Mouse (Mus musculus): ENCODE results near the gene Gga1. TPM values are rescaled to one million over a fixed set of nuclear protein-coding genes. Genes with fewer than 3 reads are reported as not detected.

Gene Gga1
- polyA plus RNA-seq, 1 experiment from 2014 or later, result 44.8 TPM

DNA sequence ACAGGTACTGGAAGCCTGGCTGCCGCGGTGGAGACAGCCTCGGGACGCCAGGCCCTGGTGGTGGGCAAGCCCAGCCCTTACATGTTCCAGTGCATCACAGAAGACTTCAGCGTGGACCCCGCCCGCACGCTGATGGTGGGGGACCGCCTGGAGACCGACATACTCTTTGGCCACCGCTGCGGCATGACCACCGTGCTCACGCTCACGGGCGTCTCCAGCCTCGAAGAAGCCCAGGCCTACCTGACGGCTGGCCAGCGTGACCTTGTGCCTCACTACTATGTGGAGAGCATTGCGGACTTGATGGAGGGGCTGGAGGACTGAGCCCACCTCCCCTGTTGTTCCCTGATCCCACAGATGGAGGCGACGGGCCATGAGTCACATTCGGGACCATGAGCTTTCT is 41.1 kb downstream of the Gga1 start:
- H3K9me3 ChIP-seq (ENCODE audit: control insufficient read depth, low read length), result no peaks in the 10 kb centered on the region
- 84% methylated on average over 23 of the region's 23 CpGs for whole genome bisulfite sequencing
- H3K27me3 ChIP-seq (ENCODE audit: control insufficient read depth, insufficient read depth, low read length), result no peaks in the 10 kb centered on the region
- H3K9ac ChIP-seq (ENCODE audit: low read depth, low read length), result no peak overlapping the region
- ATAC-seq (ENCODE audit: low FRiP score, low TSS enrichment), result no peak
- peaks cover 28% of the 10 kb centered on the region for H3K4me1 ChIP-seq (ENCODE audit: control insufficient read depth, insufficient read depth, low read length)
- no peak overlapping the region for H3K4me2 ChIP-seq (replicated peaks; ENCODE audit: low read depth, low read length)
- peaks cover 18% of the 10 kb centered on the region for H3K36me3 ChIP-seq (ENCODE audit: control insufficient read depth, insufficient read depth, low read length)
- no peak overlapping the region for H3K27ac ChIP-seq (ENCODE audit: low read depth, low read length)
- no peak overlapping the region for H3K4me3 ChIP-seq (ENCODE audit: low read length)

DNA sequence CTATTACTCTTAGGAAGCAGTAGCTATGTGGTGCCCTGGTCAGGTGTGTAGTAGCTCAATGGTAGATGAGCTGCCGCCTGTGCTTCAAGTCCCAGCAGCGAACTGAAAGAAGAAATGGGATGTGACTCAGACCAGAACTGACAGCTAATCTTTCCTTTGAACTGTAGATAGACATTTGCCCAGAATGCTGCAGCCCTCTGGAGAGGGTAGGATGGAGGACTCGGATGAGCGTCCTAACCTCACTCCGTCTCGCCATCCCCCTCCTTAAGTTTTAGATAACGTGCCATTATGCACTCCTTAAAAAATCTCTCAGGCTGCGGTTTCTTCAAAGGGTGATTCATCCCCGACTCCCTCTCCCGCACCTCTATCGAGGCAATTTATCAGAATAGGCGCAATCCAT is 42.9 kb downstream of the Gga1 start:
- Histone ChIP-seq H3K9ac (ENCODE audit: low read depth, low read length) (no peak overlapping the region), H3K4me2 (replicated peaks; ENCODE audit: low read depth, low read length) (no peak overlapping the region), H3K4me3 (ENCODE audit: low read length) (no peak overlapping the region), H3K27ac (ENCODE audit: low read depth, low read length) (no peak overlapping the region), H3K27me3 (ENCODE audit: control insufficient read depth, insufficient read depth, low read length) (no peaks in the 10 kb centered on the region), H3K4me1 (ENCODE audit: control insufficient read depth, insufficient read depth, low read length) (peaks cover 27% of the 10 kb centered on the region), H3K9me3 (ENCODE audit: control insufficient read depth, low read length) (no peaks in the 10 kb centered on the region), H3K36me3 (ENCODE audit: control insufficient read depth, insufficient read depth, low read length) (peaks cover 18% of the 10 kb centered on the region)
- WGBS, result 61% methylated on average over 12 of the region's 12 CpGs
- no peak for ATAC-seq (ENCODE audit: low FRiP score, low TSS enrichment)

DNA sequence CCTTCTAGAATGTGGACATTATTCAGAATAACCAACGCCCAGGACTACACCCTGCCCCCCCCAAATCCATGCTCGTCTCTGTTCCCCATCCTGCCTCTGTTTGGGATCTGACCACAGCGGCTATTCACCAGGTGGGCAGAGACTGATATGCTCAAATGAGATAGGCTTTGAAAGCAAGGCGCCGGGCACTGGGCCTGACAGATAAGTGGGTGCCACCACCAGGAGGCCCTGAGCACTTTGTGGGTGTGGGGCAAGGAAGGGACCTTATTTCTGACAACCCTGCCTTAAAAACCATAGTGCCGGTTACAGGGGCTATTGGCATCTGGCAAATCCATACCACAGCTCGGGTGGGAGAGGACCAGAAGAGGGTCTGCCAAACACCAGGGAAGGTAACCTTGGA is 45.7 kb downstream of the Gga1 start:
- no peaks in the 10 kb centered on the region for H3K9me3 ChIP-seq (ENCODE audit: control insufficient read depth, low read length)
- no peak overlapping the region for H3K4me2 ChIP-seq (replicated peaks; ENCODE audit: low read depth, low read length)
- H3K27me3 ChIP-seq (ENCODE audit: control insufficient read depth, insufficient read depth, low read length), result no peaks in the 10 kb centered on the region
- peaks cover 32% of the 10 kb centered on the region for H3K4me1 ChIP-seq (ENCODE audit: control insufficient read depth, insufficient read depth, low read length)
- no peak overlapping the region for H3K4me3 ChIP-seq (ENCODE audit: low read length)
- H3K36me3 ChIP-seq (ENCODE audit: control insufficient read depth, insufficient read depth, low read length), result peaks cover 17% of the 10 kb centered on the region
- ATAC-seq (ENCODE audit: low FRiP score, low TSS enrichment), result no peak
- no peak overlapping the region for H3K9ac ChIP-seq (ENCODE audit: low read depth, low read length)
- H3K27ac ChIP-seq (ENCODE audit: low read depth, low read length), result no peak overlapping the region
- WGBS, result 92% methylated on average over 7 of the region's 7 CpGs

DNA sequence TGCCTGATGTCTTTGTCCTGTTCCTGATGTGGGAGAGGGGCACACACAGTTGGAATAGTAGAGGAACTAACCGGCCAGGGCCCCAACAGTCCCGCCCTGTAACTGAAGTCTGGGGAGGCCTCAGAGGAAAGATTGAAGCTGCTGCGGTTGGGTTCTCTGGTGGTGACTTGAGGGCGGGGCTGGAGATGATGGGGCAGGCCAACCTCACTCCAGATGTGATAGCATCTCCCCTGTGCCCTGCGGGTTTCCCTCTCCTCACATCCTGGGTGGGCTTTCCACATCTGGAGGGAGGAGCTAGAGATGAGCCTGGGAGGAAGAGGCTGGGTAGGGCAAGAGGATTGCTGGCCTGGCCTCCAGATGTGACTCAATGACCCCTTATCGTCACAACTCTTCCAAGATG is 46.6 kb downstream of the Gga1 start:
- no peak overlapping the region for H3K9ac ChIP-seq (ENCODE audit: low read depth, low read length)
- WGBS, result 62% methylated on average over 6 of the region's 6 CpGs
- H3K4me1 ChIP-seq (ENCODE audit: control insufficient read depth, insufficient read depth, low read length), result peaks cover 29% of the 10 kb centered on the region
- peaks cover 11% of the 10 kb centered on the region; the same call in 1 of the 2 replicates for H3K36me3 ChIP-seq (ENCODE audit: control insufficient read depth, insufficient read depth, low read length)
- no peaks in the 10 kb centered on the region for H3K27me3 ChIP-seq (ENCODE audit: control insufficient read depth, insufficient read depth, low read length)
- no peak overlapping the region for H3K27ac ChIP-seq (ENCODE audit: low read depth, low read length)
- no peak overlapping the region for H3K4me2 ChIP-seq (replicated peaks; ENCODE audit: low read depth, low read length)
- H3K4me3 ChIP-seq (ENCODE audit: low read length), result no peak overlapping the region
- ATAC-seq (ENCODE audit: low FRiP score, low TSS enrichment), result no peak
- no peaks in the 10 kb centered on the region for H3K9me3 ChIP-seq (ENCODE audit: control insufficient read depth, low read length)

DNA sequence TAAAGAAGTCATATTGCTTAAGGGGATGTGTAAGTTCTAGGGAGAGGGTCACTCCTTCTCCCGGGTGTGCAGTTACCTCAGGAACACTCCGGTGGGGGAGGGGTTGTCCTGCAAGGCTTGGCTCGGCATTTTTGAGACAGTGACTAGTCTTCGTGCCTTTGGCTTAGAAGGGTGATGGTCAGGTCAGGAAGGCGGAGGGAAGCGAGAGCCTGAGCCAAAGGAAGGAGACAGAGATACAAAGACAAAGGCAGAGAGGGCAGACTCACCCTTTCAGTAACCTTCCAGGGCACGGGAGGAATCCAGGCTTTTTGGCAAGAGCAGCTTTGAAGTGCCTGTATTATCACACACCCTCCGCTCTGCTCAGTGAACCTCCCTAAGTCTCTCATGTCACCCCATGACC is 48.1 kb downstream of the Gga1 start:
- Histone ChIP-seq H3K9me3 (ENCODE audit: control insufficient read depth, low read length) (no peaks in the 10 kb centered on the region), H3K4me2 (replicated peaks; ENCODE audit: low read depth, low read length) (no peak overlapping the region), H3K9ac (ENCODE audit: low read depth, low read length) (0 out of 2 replicates have a peak overlapping the region, but pooled peaks have one; percentile 25), H3K4me3 (ENCODE audit: low read length) (no peak overlapping the region), H3K36me3 (ENCODE audit: control insufficient read depth, insufficient read depth, low read length) (peaks cover 7% of the 10 kb centered on the region), H3K27ac (ENCODE audit: low read depth, low read length) (peak overlapping the region; percentile 88; the same call in 1 of the 2 replicates), H3K4me1 (ENCODE audit: control insufficient read depth, insufficient read depth, low read length) (peaks cover 29% of the 10 kb centered on the region), H3K27me3 (ENCODE audit: control insufficient read depth, insufficient read depth, low read length) (no peaks in the 10 kb centered on the region)
- no peak for ATAC-seq (ENCODE audit: low FRiP score, low TSS enrichment)
- 31% methylated on average over 8 of the region's 8 CpGs for WGBS

DNA sequence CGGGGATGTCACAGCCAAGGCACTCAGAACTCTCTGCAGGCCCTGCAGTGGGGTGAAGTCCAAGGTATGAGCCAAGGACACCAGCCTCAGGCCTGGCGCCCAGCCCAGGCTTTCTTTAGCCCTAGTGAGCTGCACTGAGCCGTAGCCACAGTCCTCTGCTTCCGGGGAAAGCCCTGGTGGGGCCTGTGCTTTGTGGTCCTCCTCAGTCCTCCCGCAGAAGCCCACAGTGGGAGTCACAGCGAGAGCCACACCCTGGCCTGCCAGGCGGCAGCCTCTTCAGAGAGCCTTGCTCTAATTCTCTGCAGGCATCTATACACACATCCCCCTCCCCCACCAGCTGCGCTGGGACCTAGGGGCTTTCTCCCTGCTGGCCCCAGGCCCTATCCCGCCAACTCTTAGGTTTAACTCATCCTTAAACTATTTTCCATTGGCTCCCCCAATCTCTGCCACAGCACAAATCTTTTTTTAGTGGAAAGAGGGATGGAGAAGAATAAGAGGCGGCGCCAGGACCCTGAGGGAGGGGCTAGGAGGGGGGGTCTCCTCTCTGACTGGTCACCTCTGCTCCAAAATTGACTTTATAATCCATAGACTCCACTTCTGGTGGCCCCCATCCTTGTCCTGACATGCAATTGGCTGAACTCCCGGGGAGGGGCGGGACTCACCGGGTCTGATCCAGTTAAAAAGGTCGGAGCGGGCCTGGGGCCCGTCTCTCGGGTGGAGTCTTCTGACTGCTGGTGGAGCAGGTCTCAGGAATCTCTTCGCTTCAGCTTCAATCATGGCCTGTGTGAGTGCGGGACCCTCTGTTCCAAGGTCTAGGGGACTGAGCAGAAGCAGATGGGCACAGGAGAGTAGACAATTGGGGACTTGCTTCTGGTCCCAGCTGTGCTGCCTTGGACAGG is 49.3 kb downstream of the Gga1 start, which contains the start of gene Lgals1:
Gene Lgals1 (plus strand): TSS at position 705 of the 899 bp plus-strand sequence.
- Histone ChIP-seq H3K9ac (ENCODE audit: low read depth, low read length) (peak within 1 kb of the TSS; percentile 63), H3K9me3 (ENCODE audit: control insufficient read depth, low read length) (no peaks in the 10 kb centered on the region), H3K4me1 (ENCODE audit: control insufficient read depth, insufficient read depth, low read length) (peaks cover 27% of the 10 kb centered on the region), H3K27ac (ENCODE audit: low read depth, low read length) (peak within 1 kb of the TSS; percentile 88), H3K4me3 (ENCODE audit: low read length) (peak within 1 kb of the TSS; percentile 49), H3K27me3 (ENCODE audit: control insufficient read depth, insufficient read depth, low read length) (no peaks in the 10 kb centered on the region), H3K36me3 (ENCODE audit: control insufficient read depth, insufficient read depth, low read length) (peaks cover 7% of the 10 kb centered on the region), H3K4me2 (replicated peaks; ENCODE audit: low read depth, low read length) (peak within 1 kb of the TSS; percentile 81)
- 6% methylated on average over 20 of the region's 20 CpGs for WGBS
- peak; percentile 74 for ATAC-seq (ENCODE audit: low FRiP score, low TSS enrichment)

DNA sequence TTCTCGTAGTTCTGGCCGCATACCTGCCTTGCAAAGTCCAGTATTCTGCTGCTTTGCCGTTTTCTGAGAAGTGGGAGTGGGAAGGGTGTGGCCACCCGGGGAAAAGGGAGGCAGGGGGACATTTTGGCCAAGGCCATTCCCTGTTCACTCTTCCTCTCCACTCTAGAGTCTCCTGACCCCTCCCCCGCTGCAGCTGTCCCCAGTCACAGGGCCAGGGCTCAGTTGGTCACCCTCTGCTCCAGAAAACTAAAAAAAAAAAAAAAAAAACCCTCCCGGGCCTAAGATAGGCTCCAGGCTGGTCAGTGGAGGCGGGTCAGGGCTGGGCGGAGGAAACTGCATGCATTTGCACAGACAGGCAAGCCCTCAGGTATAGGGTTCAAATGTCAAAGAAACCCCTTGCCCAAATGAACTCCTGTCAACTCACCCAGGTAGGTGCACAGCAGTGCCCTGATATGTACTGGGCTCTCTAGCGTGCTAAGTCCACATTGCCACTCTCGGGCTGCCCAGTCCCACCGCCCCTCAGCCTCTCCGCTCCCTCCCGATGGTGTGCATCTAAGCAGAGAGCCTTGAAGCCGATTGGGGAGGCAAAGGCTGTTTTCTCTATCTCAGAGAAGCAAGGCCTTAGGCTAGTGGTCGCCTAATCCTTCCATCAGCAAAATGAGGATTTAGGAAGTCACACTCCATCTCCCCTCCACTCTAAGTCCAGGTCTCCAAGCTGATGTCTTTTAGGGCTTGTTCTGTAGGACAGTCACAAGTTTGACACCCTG is 50.2 kb downstream of the Gga1 start:
- H3K36me3 ChIP-seq (ENCODE audit: control insufficient read depth, insufficient read depth, low read length), result peaks cover 7% of the 10 kb centered on the region
- peak overlapping the region; percentile 81 for H3K4me2 ChIP-seq (replicated peaks; ENCODE audit: low read depth, low read length)
- H3K9me3 ChIP-seq (ENCODE audit: control insufficient read depth, low read length), result no peaks in the 10 kb centered on the region
- ATAC-seq (ENCODE audit: low FRiP score, low TSS enrichment), result no peak
- H3K4me1 ChIP-seq (ENCODE audit: control insufficient read depth, insufficient read depth, low read length), result peaks cover 27% of the 10 kb centered on the region
- no peaks in the 10 kb centered on the region for H3K27me3 ChIP-seq (ENCODE audit: control insufficient read depth, insufficient read depth, low read length)
- H3K9ac ChIP-seq (ENCODE audit: low read depth, low read length), result peak overlapping the region; percentile 63
- 17% methylated on average over 15 of the region's 15 CpGs for WGBS
- peak overlapping the region; percentile 49 for H3K4me3 ChIP-seq (ENCODE audit: low read length)
- peak overlapping the region; percentile 88 for H3K27ac ChIP-seq (ENCODE audit: low read depth, low read length)

DNA sequence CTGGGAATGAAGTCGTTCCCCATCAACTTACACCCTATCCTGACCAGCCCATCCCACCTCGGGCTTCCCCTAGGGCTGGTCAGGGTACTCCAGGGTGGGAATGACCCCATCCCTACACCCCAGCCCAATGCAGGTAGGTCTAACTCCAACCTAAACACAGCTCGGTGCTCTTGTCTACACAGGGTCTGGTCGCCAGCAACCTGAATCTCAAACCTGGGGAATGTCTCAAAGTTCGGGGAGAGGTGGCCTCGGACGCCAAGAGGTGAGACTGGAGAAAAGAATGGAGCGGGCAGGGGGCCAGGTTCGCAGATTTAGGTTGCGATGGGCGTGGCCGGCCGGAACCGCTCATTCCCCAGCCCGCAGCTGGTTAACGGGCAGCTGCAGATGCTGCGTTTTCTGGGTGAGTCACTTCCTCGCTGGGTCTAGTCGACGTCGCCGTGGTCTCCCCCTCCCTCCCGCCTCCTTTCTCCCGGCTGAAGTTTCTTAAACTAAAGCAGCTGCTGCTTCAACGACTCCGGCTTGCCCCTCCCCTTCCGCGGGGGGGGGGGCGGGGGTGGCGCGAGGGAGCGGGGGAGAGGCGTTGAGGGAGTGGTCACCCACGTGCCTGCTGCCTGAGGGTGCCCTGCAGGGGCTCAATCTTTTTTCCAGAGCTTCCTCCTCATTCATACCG is 50.9 kb downstream of the Gga1 start:
- Histone ChIP-seq H3K9ac (ENCODE audit: low read depth, low read length) (peak overlapping the region; percentile 63), H3K27ac (ENCODE audit: low read depth, low read length) (peak overlapping the region; percentile 88), H3K9me3 (ENCODE audit: control insufficient read depth, low read length) (no peaks in the 10 kb centered on the region), H3K4me3 (ENCODE audit: low read length) (peak overlapping the region; percentile 49), H3K4me2 (replicated peaks; ENCODE audit: low read depth, low read length) (peak overlapping the region; percentile 81), H3K27me3 (ENCODE audit: control insufficient read depth, insufficient read depth, low read length) (no peaks in the 10 kb centered on the region), H3K4me1 (ENCODE audit: control insufficient read depth, insufficient read depth, low read length) (peaks cover 27% of the 10 kb centered on the region), H3K36me3 (ENCODE audit: control insufficient read depth, insufficient read depth, low read length) (peaks cover 7% of the 10 kb centered on the region)
- ATAC-seq (ENCODE audit: low FRiP score, low TSS enrichment), result peak; percentile 68
- 1% methylated on average over 25 of the region's 35 CpGs for WGBS

Data from kidney, embryonic 14.5 days (tissue).